Mouse (Mus musculus) intestine, embryonic 16.5 days (tissue): ENCODE measurements around the gene Cacybp. TPM values are rescaled to one million over a fixed set of nuclear protein-coding genes. Genes with fewer than 3 reads are reported as not detected.

ENCODE experiments used
- ATAC-seq: fragments of 200-750 bp; cut with Nextera tagmentation; 2 replicates; pipeline ENCODE4 v1.8.0; 2017; ENCODE audit warnings: moderate TSS enrichment, moderate library complexity
- H3K27ac ChIP-seq: fragments of 300-500 bp; sonication (generic); 2 replicates; pipeline ENCODE4 v1.5.1; 2014; ENCODE audit warnings: mild to moderate bottlenecking, low read length
- H3K27me3 ChIP-seq: fragments of 300-500 bp; sonication (generic); replicated peaks from 2 replicates; pipeline ENCODE4 v1.6.1; 2014; ENCODE audit warnings: low read length, control low read depth, mixed read lengths; ENCODE audit not compliant: control insufficient read depth, insufficient read depth
- H3K36me3 ChIP-seq: fragments of 300-500 bp; sonication (generic); 2 replicates; pipeline ENCODE4 v1.6.1; 2014; ENCODE audit warnings: low read length, control low read depth; ENCODE audit not compliant: control insufficient read depth, insufficient read depth
- H3K4me1 ChIP-seq: fragments of 300-500 bp; sonication (generic); 2 replicates; pipeline ENCODE4 v1.6.1; 2014; ENCODE audit warnings: low read length, control low read depth, mixed read lengths; ENCODE audit not compliant: control insufficient read depth, insufficient read depth
- H3K4me2 ChIP-seq: fragments of 300-500 bp; sonication (generic); 2 replicates; pipeline ENCODE4 v1.6.1; 2014; ENCODE audit warnings: low read depth, low read length, control low read depth
- H3K4me3 ChIP-seq: fragments of 300-500 bp; sonication (generic); 2 replicates; pipeline ENCODE4 v1.5.1; 2014; ENCODE audit warnings: mild to moderate bottlenecking, low read length
- H3K9ac ChIP-seq: fragments of 300-500 bp; sonication (generic); 2 replicates; pipeline ENCODE4 v1.6.1; 2014; ENCODE audit warnings: low read depth, low read length
- H3K9me3 ChIP-seq: fragments of 300-500 bp; sonication (generic); 2 replicates; pipeline ENCODE4 v1.6.1; 2016; ENCODE audit warnings: low read length, control low read depth; ENCODE audit not compliant: control insufficient read depth
- WGBS: fragments of 180-500 bp; shearing (Covaris S2); extraction: QIAGEN DNeasy Blood & Tissue Kit; methylation state at CpG from one replicate; pipeline ENCODE4 v1.1.7; 2014; 5-methylcytosine and 5-hydroxymethylcytosine counted together
- polyA plus RNA-seq: library from polyadenylated mRNA; unstranded; fragments of >200 nt; fragmentation: Nextera tagmentation; extraction: Ambion mirVana; gene quantifications from 2 replicates; pipeline ENCODE4 v1.2.1, GENCODE M21; 2015

The Cacybp gene
- polyA plus RNA-seq, 1 experiment from 2014 or later: 181 TPM

GRCm38 (mm10) chr1:160227850-160228249, 15.2 kb upstream of the Cacybp start:
- no peaks in the 10 kb centered on the region for H3K27me3 ChIP-seq
- H3K4me1 ChIP-seq: no peaks in the 10 kb centered on the region
- no peak overlapping the region for H3K9ac ChIP-seq
- no peaks in the 10 kb centered on the region for H3K9me3 ChIP-seq
- H3K4me3 ChIP-seq: no peak overlapping the region
- H3K36me3 ChIP-seq: no peaks in the 10 kb centered on the region
- ATAC-seq: no peak
- H3K4me2 ChIP-seq: no peak overlapping the region
- no peak overlapping the region for H3K27ac ChIP-seq

- H3K9ac ChIP-seq: no peak overlapping the region
- 89% methylated on average over 4 of the region's 4 CpGs for WGBS
- no peaks in the 10 kb centered on the region for H3K4me1 ChIP-seq
- no peaks in the 10 kb centered on the region for H3K36me3 ChIP-seq
- H3K4me2 ChIP-seq: no peak overlapping the region
- no peaks in the 10 kb centered on the region for H3K9me3 ChIP-seq
- no peak for ATAC-seq
- H3K4me3 ChIP-seq: no peak overlapping the region
- H3K27me3 ChIP-seq: no peaks in the 10 kb centered on the region
- H3K27ac ChIP-seq: no peak overlapping the region
These were observed 14.5 kb upstream of the Cacybp start for GRCm38 (mm10) chr1:160227196-160227595.

GRCm38 (mm10) chr1:160224093-160224492, 11.4 kb upstream of the Cacybp start:
- no peak overlapping the region for H3K27ac ChIP-seq
- no peaks in the 10 kb centered on the region for H3K27me3 ChIP-seq
- no peaks in the 10 kb centered on the region for H3K36me3 ChIP-seq
- H3K4me2 ChIP-seq: no peak overlapping the region
- no peaks in the 10 kb centered on the region for H3K9me3 ChIP-seq
- no peaks in the 10 kb centered on the region for H3K4me1 ChIP-seq
- no peak for ATAC-seq
- 58% methylated on average over 2 of the region's 2 CpGs for whole genome bisulfite sequencing
- no peak overlapping the region for H3K4me3 ChIP-seq
- H3K9ac ChIP-seq: no peak overlapping the region

GRCm38 (mm10) chr1:160217898-160218297, 5.2 kb upstream of the Cacybp start:
- no peak for ATAC-seq
- WGBS: 86% methylated on average over 3 of the region's 3 CpGs

GRCm38 (mm10) chr1:160214171-160214570, 1.5 kb upstream of the Cacybp start:
- no peak for ATAC-seq
- Histone ChIP-seq H3K4me2 (no peak overlapping the region), H3K9ac (no peak overlapping the region), H3K9me3 (no peaks in the 10 kb centered on the region), H3K4me3 (no peak overlapping the region), H3K27ac (no peak overlapping the region), H3K36me3 (no peaks in the 10 kb centered on the region), H3K4me1 (peaks cover 9% of the 10 kb centered on the region), H3K27me3 (no peaks in the 10 kb centered on the region)
- 85% methylated on average over 7 of the region's 7 CpGs for WGBS

More at GRCm38 (mm10) chr1:160217898-160218297, 5.2 kb upstream of the Cacybp start:
- Histone ChIP-seq H3K27ac (no peak overlapping the region), H3K9me3 (no peaks in the 10 kb centered on the region), H3K4me1 (no peaks in the 10 kb centered on the region), H3K4me2 (no peak overlapping the region), H3K27me3 (no peaks in the 10 kb centered on the region), H3K36me3 (no peaks in the 10 kb centered on the region), H3K4me3 (no peak overlapping the region), H3K9ac (no peak overlapping the region)

- peak overlapping the region; percentile 95 for H3K27ac ChIP-seq
- peak overlapping the region; percentile 96 for H3K9ac ChIP-seq
- H3K4me2 ChIP-seq: peak overlapping the region; percentile 69
- WGBS: under 1% methylated on average over 45 of the region's 45 CpGs
- peak overlapping the region; percentile 93 for H3K4me3 ChIP-seq
- no peaks in the 10 kb centered on the region for H3K27me3 ChIP-seq
- ATAC-seq: peak; percentile 70
- peaks cover 9% of the 10 kb centered on the region for H3K4me1 ChIP-seq
- no peaks in the 10 kb centered on the region for H3K9me3 ChIP-seq
- H3K36me3 ChIP-seq: 0 out of 2 replicates have a peak, but pooled peaks cover 4% of the 10 kb centered on the region
These were observed 468 bp downstream of the Cacybp start for GRCm38 (mm10) chr1:160212123-160212691.

GRCm38 (mm10) chr1:160211597-160212122, 1.0 kb downstream of the Cacybp start:
- peak overlapping the region; percentile 69 for H3K4me2 ChIP-seq
- H3K36me3 ChIP-seq: 0 out of 2 replicates have a peak, but pooled peaks cover 5% of the 10 kb centered on the region
- no peaks in the 10 kb centered on the region for H3K9me3 ChIP-seq
- WGBS: 2% methylated on average over 8 of the region's 8 CpGs
- no peak for ATAC-seq
- H3K27me3 ChIP-seq: no peaks in the 10 kb centered on the region
- H3K27ac ChIP-seq: peak overlapping the region; percentile 95
- peaks cover 9% of the 10 kb centered on the region for H3K4me1 ChIP-seq
- peak overlapping the region; percentile 93 for H3K4me3 ChIP-seq
- peak overlapping the region; percentile 96 for H3K9ac ChIP-seq

GRCm38 (mm10) chr1:160210566-160210965, 2.1 kb downstream of the Cacybp start:
- Histone ChIP-seq H3K4me2 (peak overlapping the region; percentile 69), H3K4me3 (peak overlapping the region; percentile 93), H3K9ac (0 out of 2 replicates have a peak overlapping the region, but pooled peaks have one; percentile 96), H3K4me1 (peaks cover 9% of the 10 kb centered on the region), H3K27ac (no peak overlapping the region), H3K36me3 (peaks cover 8% of the 10 kb centered on the region; the same call in 1 of the 2 replicates), H3K9me3 (no peaks in the 10 kb centered on the region), H3K27me3 (no peaks in the 10 kb centered on the region)
- 58% methylated on average over 3 of the region's 3 CpGs for WGBS
- no peak for ATAC-seq

GRCm38 (mm10) chr1:160209844-160210243, 2.8 kb downstream of the Cacybp start:
- ATAC-seq: no peak
- no peak overlapping the region for H3K4me2 ChIP-seq
- peaks cover 9% of the 10 kb centered on the region for H3K4me1 ChIP-seq
- no peak overlapping the region for H3K4me3 ChIP-seq
- WGBS: 76% methylated on average over 2 of the region's 2 CpGs
- H3K36me3 ChIP-seq: peaks cover 12% of the 10 kb centered on the region; the same call in 1 of the 2 replicates
- H3K27ac ChIP-seq: no peak overlapping the region
- no peak overlapping the region for H3K9ac ChIP-seq
- H3K27me3 ChIP-seq: no peaks in the 10 kb centered on the region
- H3K9me3 ChIP-seq: no peaks in the 10 kb centered on the region
